Mouse (Mus musculus): Measurements from ENCODE around the gene Abcg3.
"Not testable (repeated sequence)": the region's sequence is repeated elsewhere in the genome, so short reads cannot be mapped to it uniquely, and the experiment has no call there.

The Abcg3 gene

DNA sequence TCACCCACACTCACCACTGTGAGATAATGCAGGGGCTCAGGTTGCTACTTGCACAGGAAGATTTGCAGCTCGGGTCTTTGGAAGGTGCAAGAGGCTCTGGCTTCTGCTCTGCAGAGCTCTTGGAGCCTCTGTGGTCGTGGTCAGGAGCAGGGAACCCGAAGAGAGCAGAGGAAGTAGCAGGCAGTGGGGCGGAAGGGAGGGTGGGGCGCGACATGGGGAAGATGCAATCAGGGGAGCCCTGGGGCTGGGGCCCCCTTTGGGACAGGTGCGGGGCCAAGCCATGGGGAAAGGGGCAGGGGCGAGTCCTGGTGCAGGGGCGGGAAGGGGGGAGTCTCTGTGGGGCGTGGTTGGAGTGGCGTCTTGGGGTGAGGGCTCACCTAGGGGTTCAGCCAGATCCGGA lies at the start of gene Abcg3:
Abcg3 (minus strand) TSS at position 184 of the 400 bp plus-strand sequence.
- DNase-seq (ENCODE audit: low read depth, low spot score), result peak; percentile 37
- H3K36me3 ChIP-seq (ENCODE audit: control insufficient read depth, insufficient read depth, low read length, poor library complexity, severe bottlenecking), result no peaks in the 10 kb centered on the region
- no peaks in the 10 kb centered on the region for H3K27me3 ChIP-seq (ENCODE audit: control insufficient read depth, insufficient read depth, low read length, poor library complexity, severe bottlenecking)

DNA sequence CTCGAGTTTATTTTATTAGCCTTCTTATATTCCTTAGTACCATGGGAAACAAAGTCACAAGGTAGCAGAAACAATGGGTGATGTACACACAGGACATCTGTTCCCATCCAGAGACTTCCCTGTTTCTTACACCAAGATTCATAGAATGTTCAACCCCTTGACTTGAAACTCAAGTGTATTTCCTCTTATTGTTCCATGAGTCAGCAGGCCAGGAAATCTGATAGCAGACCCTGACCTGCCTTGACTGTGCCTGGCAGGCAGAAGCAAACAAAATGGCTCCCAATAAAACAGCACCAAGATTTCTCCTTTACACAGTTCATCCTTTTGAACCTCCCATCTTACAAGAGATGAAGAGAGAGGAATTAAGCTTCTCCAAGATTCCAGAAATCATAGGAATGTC lies 30.0 kb upstream of the Abcg3 start:
- DNase-seq (ENCODE audit: low read depth, low spot score), result no peak
- no peaks in the 10 kb centered on the region for H3K27me3 ChIP-seq (ENCODE audit: control insufficient read depth, insufficient read depth, low read length, poor library complexity, severe bottlenecking)

DNA sequence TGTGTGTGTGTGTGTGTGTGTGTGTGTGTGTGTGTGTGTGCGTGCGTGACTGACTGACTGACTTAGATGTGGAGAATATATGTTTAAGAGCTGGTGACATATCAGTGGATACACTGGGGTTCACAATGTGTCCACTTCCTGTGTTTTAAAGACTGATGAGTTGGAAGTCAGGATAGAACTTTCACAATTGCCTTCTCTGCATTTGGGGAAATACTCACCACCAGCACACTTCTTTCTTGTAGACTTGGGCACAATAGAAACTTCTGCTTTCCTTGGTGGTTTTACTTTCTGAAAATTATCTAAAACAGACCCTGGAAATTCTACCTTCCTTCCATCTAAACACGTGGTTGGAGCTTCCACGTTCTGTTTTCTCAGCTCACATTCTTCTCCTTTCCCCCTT lies 29.1 kb upstream of the Abcg3 start:
- H3K36me3 ChIP-seq (ENCODE audit: control insufficient read depth, insufficient read depth, low read length, poor library complexity, severe bottlenecking), result no peaks in the 10 kb centered on the region
- no peak for DNase-seq (ENCODE audit: low read depth, low spot score)
- H3K27me3 ChIP-seq (ENCODE audit: control insufficient read depth, insufficient read depth, low read length, poor library complexity, severe bottlenecking), result no peaks in the 10 kb centered on the region

More for the DNA sequence above, 30.0 kb upstream of the Abcg3 start:
- H3K36me3 ChIP-seq (ENCODE audit: control insufficient read depth, insufficient read depth, low read length, poor library complexity, severe bottlenecking), result no peaks in the 10 kb centered on the region

DNA sequence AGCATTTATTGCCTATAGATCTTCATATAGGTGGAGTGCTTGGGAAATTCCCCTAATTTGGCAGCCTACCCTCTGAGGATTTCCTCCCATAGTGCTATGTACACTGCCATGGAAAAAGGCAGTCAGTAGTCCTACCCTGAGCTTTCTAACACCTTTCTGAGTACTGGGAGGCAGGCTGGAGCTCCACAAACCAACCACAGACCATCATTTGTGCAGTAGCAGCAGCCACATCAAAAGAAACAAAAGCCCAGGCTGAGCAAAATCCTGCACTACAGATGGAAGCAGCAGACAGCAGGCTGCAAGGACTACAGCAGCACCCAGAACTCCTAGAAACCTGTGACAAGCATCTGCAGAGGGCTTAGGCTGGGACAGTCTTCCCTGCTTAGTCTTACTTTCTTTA lies 27.9 kb upstream of the Abcg3 start:
- Histone ChIP-seq H3K36me3 (ENCODE audit: control insufficient read depth, insufficient read depth, low read length, poor library complexity, severe bottlenecking) (no peaks in the 10 kb centered on the region), H3K27me3 (ENCODE audit: control insufficient read depth, insufficient read depth, low read length, poor library complexity, severe bottlenecking) (no peaks in the 10 kb centered on the region)
- DNase-seq (ENCODE audit: low read depth, low spot score), result no peak

DNA sequence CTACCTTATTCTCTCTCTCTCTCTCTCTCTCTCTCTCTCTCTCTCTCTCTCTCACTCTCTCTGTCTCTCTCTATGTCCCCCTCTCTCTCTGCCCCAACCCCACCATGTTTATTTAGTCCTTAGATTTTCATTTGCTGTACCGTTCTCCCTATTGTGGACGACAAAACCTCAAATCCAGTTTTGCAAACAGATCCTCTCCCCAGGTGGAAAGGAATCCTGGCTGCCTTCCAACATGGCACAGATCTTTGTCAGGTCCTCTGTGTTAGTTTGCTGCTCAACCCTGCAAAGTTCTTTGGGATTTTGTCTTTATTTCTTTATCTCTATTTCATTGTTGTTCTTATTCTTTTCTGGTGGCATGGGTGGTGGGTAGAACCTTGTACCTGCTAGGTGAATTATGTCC lies 6.9 kb upstream of the Abcg3 start:
- DNase-seq (ENCODE audit: low read depth, low spot score), result no peak
- Histone ChIP-seq H3K36me3 (ENCODE audit: control insufficient read depth, insufficient read depth, low read length, poor library complexity, severe bottlenecking) (no peaks in the 10 kb centered on the region), H3K27me3 (ENCODE audit: control insufficient read depth, insufficient read depth, low read length, poor library complexity, severe bottlenecking) (no peaks in the 10 kb centered on the region)

DNA sequence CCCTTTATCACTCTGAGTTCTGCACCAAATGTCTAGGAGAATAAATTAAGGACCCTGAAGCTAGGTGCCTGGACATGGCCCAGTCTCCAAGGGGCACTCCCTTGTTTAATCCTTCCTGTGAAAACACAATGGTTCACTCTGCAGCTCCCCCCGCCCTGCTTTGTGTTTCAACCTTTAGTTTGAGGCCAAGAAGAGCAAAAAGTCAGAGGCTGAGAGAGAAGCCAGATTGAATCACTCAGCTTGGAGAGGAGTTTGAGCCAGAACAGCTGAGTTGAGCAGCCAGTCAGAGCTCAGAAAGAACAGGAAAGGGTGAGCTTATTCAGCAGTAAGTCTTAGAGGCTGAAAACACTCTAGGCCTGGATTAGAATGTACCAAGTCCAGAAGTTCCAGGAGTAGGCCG lies 5.5 kb upstream of the Abcg3 start:
- no peak for DNase-seq (ENCODE audit: low read depth, low spot score)
- Histone ChIP-seq H3K36me3 (ENCODE audit: control insufficient read depth, insufficient read depth, low read length, poor library complexity, severe bottlenecking) (no peaks in the 10 kb centered on the region), H3K27me3 (ENCODE audit: control insufficient read depth, insufficient read depth, low read length, poor library complexity, severe bottlenecking) (no peaks in the 10 kb centered on the region)

DNA sequence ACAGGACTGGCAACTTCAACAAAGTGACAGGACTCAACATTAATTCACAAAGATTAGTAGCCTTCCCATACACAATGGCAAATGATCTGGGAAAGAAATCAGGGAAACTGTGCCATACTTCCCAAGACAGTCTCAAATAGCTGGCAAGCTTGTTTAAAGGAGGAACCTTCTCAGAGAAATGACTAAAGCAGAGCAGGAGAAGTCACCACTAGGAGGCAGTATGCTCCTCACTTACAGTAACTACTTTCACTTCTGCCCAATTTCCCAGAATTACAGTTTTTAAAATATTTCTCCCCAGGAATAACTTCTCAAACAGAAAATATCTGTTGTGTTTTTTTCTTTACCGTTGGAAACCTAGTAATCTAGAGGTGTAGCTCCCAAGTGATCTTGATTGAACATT lies 4.2 kb upstream of the Abcg3 start:
- H3K36me3 ChIP-seq (ENCODE audit: control insufficient read depth, insufficient read depth, low read length, poor library complexity, severe bottlenecking), result no peaks in the 10 kb centered on the region
- DNase-seq (ENCODE audit: low read depth, low spot score), result peak; percentile 86
- H3K27me3 ChIP-seq (ENCODE audit: control insufficient read depth, insufficient read depth, low read length, poor library complexity, severe bottlenecking), result no peaks in the 10 kb centered on the region

DNA sequence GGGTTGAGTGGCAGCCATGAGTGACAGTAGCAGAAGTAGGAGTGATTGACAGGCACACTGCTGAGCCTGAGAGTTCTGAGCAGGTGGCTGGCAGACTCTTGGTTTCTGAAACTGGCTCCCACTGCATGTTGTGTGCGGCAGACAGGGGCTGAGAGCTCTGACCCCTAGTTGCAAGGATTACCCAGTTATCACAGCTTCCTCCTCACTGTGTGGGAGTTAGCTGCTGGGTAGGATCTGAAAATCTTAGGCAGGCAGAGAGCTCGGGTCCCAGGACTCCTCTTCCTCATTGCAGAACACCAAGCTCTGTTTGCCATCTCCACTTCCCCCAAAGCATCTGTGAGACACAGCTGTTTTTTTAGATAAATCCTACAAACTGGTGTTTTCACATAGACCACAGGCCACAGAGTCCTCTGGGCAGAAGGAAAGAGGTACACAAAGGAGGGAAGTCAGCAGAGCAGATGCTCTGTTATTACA lies 3.4 kb downstream of the Abcg3 start:
- no peaks in the 10 kb centered on the region for H3K27me3 ChIP-seq (ENCODE audit: control insufficient read depth, insufficient read depth, low read length, poor library complexity, severe bottlenecking)
- peak; percentile 8 for DNase-seq (ENCODE audit: low read depth, low spot score)
- no peaks in the 10 kb centered on the region for H3K36me3 ChIP-seq (ENCODE audit: control insufficient read depth, insufficient read depth, low read length, poor library complexity, severe bottlenecking)

DNA sequence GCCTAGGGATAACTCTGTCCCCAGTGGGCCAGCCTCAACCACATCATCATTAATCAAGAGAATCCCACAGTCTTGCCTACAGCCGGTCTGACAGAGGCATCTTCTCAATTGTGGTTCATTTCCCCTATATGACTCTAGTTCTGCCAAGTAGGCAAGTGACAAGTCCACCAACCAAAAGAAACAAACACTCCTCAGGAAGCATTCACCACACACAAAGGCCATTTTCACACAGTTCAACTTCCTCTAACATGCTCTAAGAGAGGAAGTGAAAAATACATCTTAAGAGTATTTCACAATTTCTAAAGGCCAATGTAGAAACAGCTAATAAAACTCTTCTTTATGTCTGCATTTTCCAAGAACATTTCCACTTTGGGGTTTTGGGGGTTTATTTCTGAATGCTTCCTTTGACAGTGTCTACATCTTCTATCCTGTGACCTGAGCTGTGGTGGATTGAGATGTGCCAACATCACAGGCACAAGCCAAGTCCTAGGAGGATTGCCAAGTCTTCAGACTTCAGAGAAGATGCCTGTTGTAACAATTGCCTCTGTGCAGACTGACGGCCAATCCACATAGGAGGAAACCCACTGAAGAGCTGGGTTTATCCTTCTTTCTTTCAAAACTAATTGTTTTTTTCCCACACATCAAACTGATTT lies 24.3 kb downstream of the Abcg3 start:
- H3K27me3 ChIP-seq (ENCODE audit: control insufficient read depth, insufficient read depth, low read length, poor library complexity, severe bottlenecking), result no peaks in the 10 kb centered on the region
- no peaks in the 10 kb centered on the region for H3K36me3 ChIP-seq (ENCODE audit: control insufficient read depth, insufficient read depth, low read length, poor library complexity, severe bottlenecking)
- peak; percentile 79 for DNase-seq (ENCODE audit: low read depth, low spot score)

DNA sequence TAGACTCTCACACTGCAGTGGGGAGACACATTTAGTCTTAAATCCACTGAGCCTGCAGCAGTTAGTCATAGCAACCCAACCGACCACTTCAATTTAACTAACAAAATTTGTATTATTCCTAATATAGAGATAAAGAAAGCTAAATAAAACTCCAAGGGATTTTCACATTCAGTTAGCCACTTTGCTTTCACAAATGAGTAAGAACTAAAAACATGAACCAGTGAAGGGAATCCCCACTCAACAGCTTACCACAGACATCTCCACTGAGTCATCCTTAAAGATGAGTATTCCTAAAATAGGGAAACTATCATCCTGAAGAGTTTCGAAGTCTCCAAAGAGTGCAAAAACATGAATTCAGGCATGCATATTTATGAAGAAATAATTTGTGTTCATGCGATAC lies 27.3 kb downstream of the Abcg3 start:
- DNase-seq (ENCODE audit: low read depth, low spot score), result no peak
- Histone ChIP-seq H3K36me3 (ENCODE audit: control insufficient read depth, insufficient read depth, low read length, poor library complexity, severe bottlenecking) (no peaks in the 10 kb centered on the region), H3K27me3 (ENCODE audit: control insufficient read depth, insufficient read depth, low read length, poor library complexity, severe bottlenecking) (no peaks in the 10 kb centered on the region)

DNA sequence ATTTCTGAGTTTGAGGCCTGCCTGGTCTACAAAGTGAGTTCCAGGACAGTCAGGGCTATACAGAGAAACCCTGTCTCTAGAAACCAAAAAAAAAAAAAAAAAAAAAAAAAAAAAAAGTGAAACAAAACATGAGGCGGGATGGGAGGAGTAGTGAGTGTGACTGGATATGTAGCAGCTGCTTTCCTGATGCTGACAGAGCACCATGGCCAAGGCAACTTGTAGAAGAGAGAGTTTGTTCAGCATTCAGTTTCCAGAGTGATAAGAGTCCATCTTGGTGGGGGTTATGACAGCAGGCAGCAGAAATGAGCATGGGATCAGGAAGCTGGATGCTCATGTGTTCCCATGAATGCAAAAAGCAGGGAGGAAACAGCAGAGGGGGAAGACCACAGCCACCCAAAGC lies 35.6 kb downstream of the Abcg3 start:
- Histone ChIP-seq H3K27me3 (ENCODE audit: control insufficient read depth, insufficient read depth, low read length, poor library complexity, severe bottlenecking) (no peaks in the 10 kb centered on the region), H3K36me3 (ENCODE audit: control insufficient read depth, insufficient read depth, low read length, poor library complexity, severe bottlenecking) (no peaks in the 10 kb centered on the region; the same call in 1 of the 2 replicates)
- DNase-seq (ENCODE audit: low read depth, low spot score), result no peak

DNA sequence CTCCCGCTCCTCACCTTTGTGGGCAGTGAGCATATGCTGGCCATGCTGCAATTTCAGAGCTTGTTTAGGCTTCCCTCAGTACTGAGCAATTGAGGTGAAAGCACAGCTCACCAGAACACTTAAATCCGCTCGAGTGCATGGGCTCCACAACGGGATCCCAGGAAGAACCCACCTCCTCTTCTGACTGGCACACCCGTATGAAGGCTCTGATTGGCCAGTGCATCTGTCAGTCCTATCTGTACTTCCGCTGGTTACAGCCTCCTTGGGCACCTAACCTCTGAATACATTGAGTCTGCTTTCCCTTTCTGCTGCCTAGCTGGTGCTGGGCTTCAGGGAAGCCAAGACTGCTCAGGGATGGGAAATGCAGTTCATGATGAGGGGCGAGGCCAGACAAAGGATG lies 48.4 kb downstream of the Abcg3 start:
- no peaks in the 10 kb centered on the region for H3K27me3 ChIP-seq (ENCODE audit: control insufficient read depth, insufficient read depth, low read length, poor library complexity, severe bottlenecking)
- H3K36me3 ChIP-seq (ENCODE audit: control insufficient read depth, insufficient read depth, low read length, poor library complexity, severe bottlenecking), result 0 out of 2 replicates have a peak, but pooled peaks cover 2% of the 10 kb centered on the region
- no peak for DNase-seq (ENCODE audit: low read depth, low spot score)

DNA sequence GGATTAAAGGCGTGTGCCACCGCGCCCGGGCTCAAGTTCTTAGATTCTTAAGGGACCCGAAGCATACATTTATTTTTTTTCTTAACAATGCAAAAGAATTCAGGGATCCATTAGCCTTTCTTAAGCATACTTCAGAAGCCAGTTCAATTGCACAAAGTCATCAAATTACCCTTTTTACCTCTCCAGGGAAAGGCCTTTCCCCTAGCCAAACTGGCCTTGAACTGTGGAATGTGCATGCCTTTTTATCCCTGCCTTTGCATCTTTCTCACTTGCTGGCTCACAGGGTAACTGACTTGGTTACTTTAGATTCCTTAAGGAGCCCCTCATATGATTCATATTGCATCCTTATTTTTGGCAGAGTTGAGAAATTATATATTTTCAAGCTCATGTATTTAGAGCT lies 76.0 kb downstream of the Abcg3 start:
- DNase-seq (ENCODE audit: low read depth, low spot score); H3K36me3 ChIP-seq (ENCODE audit: control insufficient read depth, insufficient read depth, low read length, poor library complexity, severe bottlenecking); H3K27me3 ChIP-seq (ENCODE audit: control insufficient read depth, insufficient read depth, low read length, poor library complexity, severe bottlenecking): not testable (repeated sequence)
